Mouse (Mus musculus): ENCODE measurements at regions not wholly inside any gene's neighbourhood (a gene's known extent, or its start where the extent isn't known, plus 50 kb on each side); places are given as distances from the start of the nearest gene placed in this dataset.
"Not testable (repeated sequence)": the region's sequence is repeated elsewhere in the genome, so short reads cannot be mapped to it uniquely, and the experiment has no call there.

- no peak for DNase-seq (ENCODE audit: low read depth)
Observed at GRCm38 (mm10) chr1:73643431-73643830, 480.8 kb downstream of the Tns1 start.

DNA sequence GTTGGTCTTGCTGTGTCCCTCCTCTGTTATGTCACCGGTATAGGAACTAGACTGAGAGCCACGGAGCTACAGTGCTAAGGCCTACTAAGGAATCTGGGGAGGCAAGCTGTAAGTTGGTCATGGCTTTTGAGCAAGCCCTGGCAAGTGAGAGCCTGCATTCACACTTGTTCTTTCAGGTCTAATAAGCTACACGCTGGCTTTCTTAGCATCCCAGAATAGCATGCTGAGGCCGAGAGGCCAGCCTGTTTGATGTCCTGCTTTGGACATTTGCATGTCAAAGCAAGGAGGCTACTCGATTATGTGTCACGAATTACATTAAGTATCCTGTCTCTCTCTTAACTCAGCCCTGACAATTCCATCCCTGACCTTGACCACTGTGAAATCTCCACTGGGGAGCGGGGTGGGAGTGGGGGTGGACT lies 481.5 kb downstream of the Tns1 start:
- DNase-seq (ENCODE audit: low read depth): no peak

GRCm38 (mm10) chr1:73641456-73641855 lies 482.8 kb downstream of the Tns1 start:
- DNase-seq (ENCODE audit: low read depth): no peak

DNA sequence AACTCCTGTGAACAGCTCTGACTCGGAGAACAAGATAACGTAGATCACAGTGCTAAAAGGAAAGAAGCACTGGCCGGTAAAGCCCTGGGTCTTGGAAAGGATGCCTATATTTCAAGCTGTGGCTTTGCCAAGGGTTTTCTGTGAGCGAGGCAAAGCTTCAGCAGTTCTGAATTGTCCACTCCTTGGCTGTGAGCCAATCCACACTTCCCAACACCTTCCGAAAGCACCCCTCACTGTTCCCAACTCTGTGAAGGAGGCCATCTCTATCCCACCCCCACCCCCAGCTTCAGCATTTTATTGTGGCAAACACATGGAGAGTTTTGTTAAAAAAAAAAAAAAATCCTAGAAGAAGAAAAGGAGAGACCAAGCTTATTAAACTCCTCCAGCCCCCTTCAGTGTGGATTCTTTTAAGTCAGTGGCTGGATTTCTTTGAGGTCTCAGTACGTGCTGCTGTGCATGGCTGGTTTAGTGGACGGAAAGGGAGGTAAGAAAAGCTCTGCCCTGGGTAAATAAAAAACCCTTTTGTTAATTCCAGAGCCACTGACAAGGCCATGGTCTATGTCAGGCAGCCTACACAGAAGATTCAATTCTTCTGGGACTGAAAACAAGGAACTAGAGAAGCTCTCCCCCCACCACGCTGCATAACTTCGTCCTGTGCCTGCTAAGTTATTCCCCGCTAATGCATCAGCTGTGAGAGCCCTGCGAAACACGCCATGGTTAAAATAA lies 483.4 kb downstream of the Tns1 start:
- no peak for DNase-seq (ENCODE audit: low read depth)

DNA sequence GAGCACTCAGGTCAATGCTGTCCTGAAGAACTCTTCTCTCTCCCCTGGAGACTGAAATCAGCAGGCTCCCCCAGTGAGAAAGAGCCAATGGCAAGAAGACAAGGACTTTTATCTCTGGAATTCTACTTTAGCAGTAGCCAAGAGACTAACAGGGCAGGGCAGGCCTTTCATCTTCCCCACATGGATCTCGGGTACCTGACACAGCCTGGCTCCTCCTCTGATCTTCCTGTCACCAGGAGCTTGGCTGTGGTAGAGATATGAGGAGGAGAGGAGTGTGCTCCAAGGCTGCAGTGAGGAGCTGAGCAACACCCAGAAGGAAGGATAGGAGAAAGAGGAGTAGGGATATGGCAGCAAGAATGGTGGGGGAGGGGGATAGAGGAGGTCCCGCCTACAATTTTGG lies 488.5 kb downstream of the Tns1 start:
- no peak for DNase-seq (ENCODE audit: low read depth)

GRCm38 (mm10) chr1:73634871-73635270 lies 489.4 kb downstream of the Tns1 start:
- no peak for DNase-seq (ENCODE audit: low read depth)

GRCm38 (mm10) chr1:73633071-73633470 lies 491.2 kb downstream of the Tns1 start:
- DNase-seq (ENCODE audit: low read depth): no peak

DNA sequence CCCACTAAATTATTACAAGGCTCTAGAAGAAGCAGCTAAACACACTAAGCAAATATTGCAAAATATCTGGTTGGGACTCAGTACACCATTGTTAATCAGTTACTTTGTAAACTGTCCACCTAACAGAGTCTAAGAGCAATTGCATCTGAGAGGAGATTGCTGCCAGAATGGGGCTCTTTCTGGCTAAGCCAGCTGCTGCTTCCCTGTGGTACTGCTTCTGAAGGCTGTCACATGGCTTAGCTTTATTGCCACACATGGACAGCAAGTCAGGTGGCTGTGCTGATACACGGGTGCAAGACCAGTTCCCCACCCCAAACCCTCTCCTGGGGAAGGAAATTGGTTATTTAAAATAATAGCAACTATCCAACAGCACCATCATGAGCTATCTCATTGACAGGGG lies 493.9 kb downstream of the Tns1 start:
- no peak for DNase-seq (ENCODE audit: low read depth)

GRCm38 (mm10) chr1:73625365-73625764 lies 498.9 kb downstream of the Tns1 start:
- no peak for DNase-seq (ENCODE audit: low read depth)

GRCm38 (mm10) chr1:73621121-73621520 lies 503.1 kb downstream of the Tns1 start:
- not testable (repeated sequence) for DNase-seq (ENCODE audit: low read depth)

- DNase-seq (ENCODE audit: low read depth): peak; percentile 34
Observed at GRCm38 (mm10) chr1:73618551-73619170, 505.6 kb downstream of the Tns1 start.

GRCm38 (mm10) chr1:73593653-73594385 lies 530.4 kb downstream of the Tns1 start:
- DNase-seq (ENCODE audit: low read depth): no peak

GRCm38 (mm10) chr1:73591342-73592099 lies 532.7 kb downstream of the Tns1 start:
- no peak for DNase-seq (ENCODE audit: low read depth)

- DNase-seq (ENCODE audit: low read depth): no peak
Observed at GRCm38 (mm10) chr1:73579680-73580079, 544.6 kb downstream of the Tns1 start.

DNA sequence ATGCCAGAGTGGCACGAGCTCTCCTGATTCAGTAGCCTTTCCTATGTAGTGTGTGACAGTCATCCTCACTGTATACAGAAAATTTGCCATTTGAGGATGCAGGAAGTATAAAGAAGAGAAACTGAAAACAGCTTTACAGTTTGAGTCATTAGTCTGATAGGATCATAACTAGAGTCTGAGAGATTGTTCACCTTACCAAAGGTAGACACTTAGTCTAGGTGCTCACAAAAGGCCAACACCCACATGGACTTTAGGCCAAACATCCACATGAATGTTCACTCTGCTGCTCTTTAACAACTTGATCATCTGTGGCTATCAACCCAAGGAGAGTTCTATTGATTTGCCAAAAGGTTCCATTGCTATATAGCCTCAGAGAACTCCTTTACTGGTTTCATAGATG lies 547.2 kb downstream of the Tns1 start:
- no peak for DNase-seq (ENCODE audit: low read depth)

DNA sequence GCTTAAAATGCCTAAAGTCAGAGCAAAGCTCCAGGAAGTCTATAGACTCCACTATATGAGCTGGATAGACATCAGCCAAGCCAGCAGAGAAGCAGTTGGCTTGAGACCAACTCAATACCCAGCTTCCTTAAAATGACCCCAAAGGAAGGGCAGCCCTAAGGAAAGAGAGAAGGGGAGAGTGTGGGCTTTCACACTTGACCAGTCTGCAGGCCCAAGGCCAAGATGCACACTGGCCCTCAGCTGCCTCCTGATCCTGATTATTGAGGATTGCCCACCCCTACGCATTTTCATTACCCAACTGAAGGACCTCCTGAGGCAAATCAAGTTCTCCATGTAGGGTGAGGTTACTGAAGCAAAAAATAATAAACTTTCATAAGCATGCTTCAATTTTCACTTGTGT lies 548.6 kb downstream of the Tns1 start:
- DNase-seq (ENCODE audit: low read depth): no peak

DNA sequence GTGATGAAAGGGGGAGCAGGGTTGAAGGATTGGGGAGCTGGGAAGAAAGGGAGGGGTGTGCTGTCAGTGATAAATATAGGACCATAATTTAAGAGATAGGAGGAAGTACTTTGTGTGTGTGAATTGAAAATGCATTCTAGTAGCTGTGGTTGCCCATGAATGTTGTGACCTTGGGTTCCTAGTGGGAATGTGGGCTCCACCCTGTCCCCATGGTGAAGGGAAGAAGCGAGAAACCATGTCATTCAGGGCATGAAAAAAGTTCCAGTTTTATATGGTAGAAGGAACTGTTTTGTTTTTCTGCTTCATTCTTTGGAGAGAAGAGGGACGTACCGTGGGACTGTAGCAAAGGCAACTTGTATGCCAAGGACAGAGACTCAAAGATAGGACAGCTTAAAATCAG lies 553.3 kb downstream of the Tns1 start:
- no peak for DNase-seq (ENCODE audit: low read depth)

DNA sequence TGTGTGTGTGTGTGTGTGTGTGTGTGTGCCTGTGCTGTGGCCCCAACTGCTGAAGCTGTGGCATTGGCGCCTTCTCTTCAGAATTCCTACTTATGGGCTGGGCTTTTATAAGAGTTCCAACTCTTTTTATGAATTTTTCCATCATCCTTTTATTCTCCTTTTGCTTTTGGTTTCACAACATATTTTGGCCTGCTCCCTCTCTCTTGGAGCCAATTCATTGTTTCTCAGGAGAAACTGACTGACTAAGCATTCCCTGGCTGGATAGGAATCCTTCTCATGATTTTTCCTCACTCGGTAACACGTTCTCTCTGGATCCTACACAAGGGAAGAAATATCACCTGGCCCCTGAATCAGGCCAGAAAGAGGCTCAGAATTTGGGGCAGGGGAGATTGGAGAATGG lies 551.1 kb upstream of the Tnp1 start:
- DNase-seq (ENCODE audit: low read depth): peak; percentile 81

DNA sequence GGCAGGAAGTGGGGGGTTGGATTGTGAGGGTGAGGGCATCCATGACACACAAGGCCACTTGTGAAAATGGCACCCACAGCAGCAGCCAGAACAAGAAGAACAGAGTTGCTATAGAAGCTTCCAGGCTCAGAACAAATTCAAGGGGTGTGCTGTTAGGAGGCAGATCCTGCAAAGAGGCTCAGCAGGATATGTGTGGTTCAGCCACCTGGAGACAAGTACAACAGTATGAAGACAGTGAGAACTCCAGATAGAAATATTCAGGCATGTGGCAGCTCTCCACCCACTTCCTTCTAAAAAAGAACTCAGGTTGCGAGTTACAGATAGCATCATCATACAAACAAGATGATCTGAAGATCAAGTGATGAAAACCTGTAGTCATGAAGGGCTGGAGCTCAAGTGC lies 544.9 kb upstream of the Tnp1 start:
- DNase-seq (ENCODE audit: low read depth): no peak

DNA sequence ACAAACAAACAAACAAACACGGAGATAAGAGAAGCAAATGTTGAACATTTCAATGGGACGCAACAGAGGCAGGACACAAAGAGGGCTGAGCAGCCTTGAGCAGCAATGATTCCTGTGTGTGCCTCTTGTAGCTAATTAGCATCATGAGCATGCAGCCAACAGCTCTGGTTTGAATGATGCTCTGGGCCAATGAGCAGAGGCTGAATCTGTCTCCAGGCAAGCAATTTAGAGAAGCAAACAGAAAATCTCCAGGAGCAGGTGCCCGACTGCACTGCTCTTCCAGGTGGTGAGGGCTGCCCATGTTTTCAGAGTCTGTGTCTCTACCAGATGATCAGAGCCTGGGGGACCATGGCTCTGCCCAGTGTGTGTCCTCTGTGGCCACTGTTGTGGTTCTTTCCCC lies 532.2 kb upstream of the Tnp1 start:
- DNase-seq (ENCODE audit: low read depth): no peak

DNA sequence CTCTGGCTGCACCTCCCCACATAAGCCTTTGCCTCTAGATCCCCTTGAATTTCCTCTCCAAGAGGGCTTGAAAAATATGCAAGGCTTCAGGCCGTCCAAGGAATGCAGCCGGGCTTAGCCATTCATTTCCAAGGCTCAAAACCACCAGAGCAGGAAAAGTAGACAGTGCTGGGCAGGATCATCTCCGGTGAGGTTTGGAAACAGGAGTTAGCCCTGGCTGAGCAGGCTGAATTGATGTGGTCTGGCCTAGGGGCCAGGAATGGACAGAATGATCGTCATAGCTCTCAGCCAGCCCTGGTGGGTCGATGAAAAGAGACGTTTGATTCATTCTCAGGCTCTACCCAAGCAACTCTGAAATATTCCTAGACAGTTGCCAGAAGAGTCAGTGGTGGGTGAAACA lies 529.7 kb upstream of the Tnp1 start:
- DNase-seq (ENCODE audit: low read depth): peak; percentile 90

DNA sequence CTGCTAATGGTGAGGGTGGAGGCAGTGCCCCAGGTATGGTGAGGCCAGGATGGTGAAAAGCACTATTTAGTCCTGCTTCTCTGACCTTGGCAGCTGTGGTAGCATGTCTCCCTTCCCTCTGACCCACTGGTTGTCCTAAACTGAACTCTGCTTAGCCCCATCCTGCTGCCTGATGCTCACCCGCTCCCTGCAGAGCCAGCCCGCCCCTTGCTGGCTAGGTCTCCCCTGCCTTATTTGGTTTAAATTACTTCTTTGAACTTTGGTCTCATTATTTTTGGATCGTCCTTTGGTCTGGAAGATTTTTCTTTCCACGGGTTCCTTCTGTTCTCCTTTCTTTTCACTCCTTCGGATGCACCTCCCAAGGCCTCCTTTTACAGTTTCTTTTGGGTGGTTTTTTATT lies 525.7 kb upstream of the Tnp1 start:
- DNase-seq (ENCODE audit: low read depth): no peak
